Mouse (Mus musculus) heart, embryonic 10.5 days (tissue): Measurements from ENCODE around the gene Stxbp6. TPM values are rescaled to one million over a fixed set of nuclear protein-coding genes. Genes with fewer than 3 reads are reported as not detected.
A peak's percentile ranks its signal among the peaks of the same experiment; 100 is the strongest.

ENCODE experiments used
- DNase-seq: peaks from one replicate; pipeline ENCODE4 v3.0.0-alpha.2; 2017; ENCODE audit warnings: low spot score
- H3K27ac ChIP-seq: fragments of 300-500 bp; sonication (generic); 2 replicates; pipeline ENCODE4 v1.5.1; 2016; ENCODE audit warnings: mild to moderate bottlenecking
- H3K27me3 ChIP-seq: fragments of 300-500 bp; sonication (generic); 2 replicates; pipeline ENCODE4 v1.6.1; 2016; ENCODE audit warnings: mild to moderate bottlenecking; ENCODE audit not compliant: poor library complexity, insufficient read depth, severe bottlenecking
- H3K36me3 ChIP-seq: fragments of 300-500 bp; sonication (generic); 2 replicates; pipeline ENCODE4 v1.6.1; 2016; ENCODE audit warnings: mild to moderate bottlenecking, moderate library complexity
- H3K4me1 ChIP-seq: fragments of 300-500 bp; sonication (generic); 2 replicates; pipeline ENCODE4 v1.6.1; 2016; ENCODE audit warnings: mild to moderate bottlenecking
- H3K4me3 ChIP-seq: fragments of 300-500 bp; sonication (generic); 2 replicates; pipeline ENCODE4 v1.5.1; 2016; ENCODE audit warnings: mild to moderate bottlenecking, moderate library complexity
- H3K9me3 ChIP-seq: fragments of 300-500 bp; sonication (generic); 2 replicates; pipeline ENCODE4 v1.6.1; 2016; ENCODE audit warnings: mild to moderate bottlenecking, moderate library complexity
- WGBS: fragments of 180-500 bp; shearing (Covaris S2); methylation state at CpG from one replicate; pipeline ENCODE4 v1.1.7; 2016; 5-methylcytosine and 5-hydroxymethylcytosine counted together
- polyA plus RNA-seq: library from polyadenylated mRNA; unstranded; fragments of >200 nt; fragmentation: Nextera tagmentation; extraction: Ambion mirVana; gene quantifications from 2 replicates; pipeline ENCODE4 v1.2.1, GENCODE M21; 2016

The Stxbp6 gene
- polyA plus RNA-seq, 1 experiment from 2014 or later = 15.6 TPM

GRCm38 (mm10) chr12:44975266-44975665 is 99.2 kb downstream of the Stxbp6 start:
- no peak overlapping the region for H3K4me3 ChIP-seq
- 81% methylated on average over 3 of the region's 3 CpGs for WGBS
- H3K27ac ChIP-seq = no peak overlapping the region
- no peaks in the 10 kb centered on the region for H3K9me3 ChIP-seq
- H3K36me3 ChIP-seq = no peaks in the 10 kb centered on the region
- H3K4me1 ChIP-seq = peaks cover 4% of the 10 kb centered on the region; the same call in 1 of the 2 replicates
- no peaks in the 10 kb centered on the region for H3K27me3 ChIP-seq
- DNase-seq = no peak

DNA sequence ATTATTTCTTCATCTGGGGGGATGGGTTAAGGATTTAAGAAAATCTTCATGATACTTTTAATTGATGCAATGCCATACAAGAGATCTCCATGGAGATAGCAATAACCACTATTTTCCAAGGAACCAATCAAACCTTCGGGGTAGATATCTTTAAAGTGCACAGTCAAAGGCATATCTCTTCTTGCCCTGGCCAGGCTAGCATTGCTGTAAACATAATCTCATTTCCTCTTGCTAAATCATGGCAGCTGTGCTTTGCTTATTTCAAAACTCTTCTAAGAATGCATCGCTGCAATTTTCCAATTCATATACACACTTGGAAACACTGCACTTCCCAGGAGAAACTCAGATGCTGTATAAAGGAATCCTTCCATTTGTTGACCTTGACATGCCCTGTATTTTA is 103.0 kb downstream of the Stxbp6 start:
- H3K9me3 ChIP-seq = no peaks in the 10 kb centered on the region
- 83% methylated on average over 2 of the region's 2 CpGs for WGBS
- no peak overlapping the region for H3K4me3 ChIP-seq
- no peak for DNase-seq
- no peaks in the 10 kb centered on the region for H3K4me1 ChIP-seq
- H3K36me3 ChIP-seq = no peaks in the 10 kb centered on the region
- no peaks in the 10 kb centered on the region for H3K27me3 ChIP-seq
- H3K27ac ChIP-seq = no peak overlapping the region

DNA sequence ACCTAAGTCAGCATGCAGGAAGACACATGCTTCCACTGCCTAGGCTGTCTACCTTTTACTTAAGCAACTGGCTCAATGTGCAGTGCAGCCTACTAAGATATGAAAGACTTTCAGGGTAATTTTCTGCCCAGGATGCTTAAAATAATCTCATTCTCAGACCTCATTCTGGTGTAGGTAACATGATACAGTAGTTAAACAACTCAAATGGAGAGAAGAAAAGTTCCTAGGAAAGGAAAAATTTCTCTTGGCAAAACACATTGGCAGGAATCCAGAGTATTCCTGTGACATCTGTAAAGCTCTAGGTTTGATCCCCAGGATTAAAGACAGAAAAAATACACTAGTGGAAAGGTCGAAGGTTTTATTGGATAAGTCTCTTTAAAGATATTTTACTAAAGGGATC is 107.1 kb downstream of the Stxbp6 start:
- Histone ChIP-seq H3K4me3 (no peak overlapping the region), H3K27me3 (no peaks in the 10 kb centered on the region), H3K36me3 (no peaks in the 10 kb centered on the region), H3K27ac (no peak overlapping the region), H3K9me3 (no peaks in the 10 kb centered on the region), H3K4me1 (no peaks in the 10 kb centered on the region)
- DNase-seq = no peak
- WGBS = 78% methylated on average over 1 of the region's 1 CpGs

- H3K27me3 ChIP-seq = no peaks in the 10 kb centered on the region
- H3K4me1 ChIP-seq = no peaks in the 10 kb centered on the region
- no peaks in the 10 kb centered on the region for H3K9me3 ChIP-seq
- no peak overlapping the region for H3K4me3 ChIP-seq
- H3K36me3 ChIP-seq = no peaks in the 10 kb centered on the region
- WGBS = 86% methylated on average over 3 of the region's 3 CpGs
- no peak overlapping the region for H3K27ac ChIP-seq
- DNase-seq = no peak
Measured at GRCm38 (mm10) chr12:44957474-44957873, 117.0 kb downstream of the Stxbp6 start.

GRCm38 (mm10) chr12:44953121-44953520 is 121.4 kb downstream of the Stxbp6 start:
- H3K27me3 ChIP-seq = no peaks in the 10 kb centered on the region
- no peaks in the 10 kb centered on the region for H3K4me1 ChIP-seq
- WGBS = 82% methylated on average over 2 of the region's 2 CpGs
- no peak overlapping the region for H3K4me3 ChIP-seq
- DNase-seq = no peak
- H3K9me3 ChIP-seq = no peaks in the 10 kb centered on the region
- H3K36me3 ChIP-seq = no peaks in the 10 kb centered on the region
- no peak overlapping the region for H3K27ac ChIP-seq

DNA sequence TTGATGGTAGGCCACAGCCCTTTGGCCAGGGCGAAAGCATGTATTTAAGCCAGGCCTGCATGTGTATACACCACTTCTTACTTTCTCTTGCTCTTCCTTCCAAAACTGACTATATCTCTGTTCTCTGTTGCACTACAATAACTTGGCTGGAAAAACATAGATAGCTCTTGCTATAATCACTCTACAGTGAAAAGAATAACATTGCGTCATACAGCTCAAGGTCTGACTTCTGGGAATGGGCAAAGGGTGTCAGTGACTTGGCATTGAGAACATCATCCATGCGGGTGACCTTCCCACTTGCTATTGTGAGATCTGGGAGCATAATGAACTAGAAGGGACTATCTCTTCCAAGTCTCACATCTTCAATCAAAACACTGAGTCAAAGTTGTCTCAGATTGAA is 122.4 kb downstream of the Stxbp6 start:
- Histone ChIP-seq H3K27ac (no peak overlapping the region), H3K4me3 (no peak overlapping the region), H3K9me3 (no peaks in the 10 kb centered on the region), H3K27me3 (no peaks in the 10 kb centered on the region), H3K4me1 (no peaks in the 10 kb centered on the region), H3K36me3 (no peaks in the 10 kb centered on the region)
- 69% methylated on average over 3 of the region's 3 CpGs for WGBS
- no peak for DNase-seq

- Histone ChIP-seq H3K4me3 (no peak overlapping the region), H3K36me3 (no peaks in the 10 kb centered on the region), H3K9me3 (no peaks in the 10 kb centered on the region), H3K4me1 (no peaks in the 10 kb centered on the region), H3K27ac (no peak overlapping the region), H3K27me3 (no peaks in the 10 kb centered on the region)
- WGBS = 86% methylated on average over 2 of the region's 2 CpGs
- no peak for DNase-seq
Measured at GRCm38 (mm10) chr12:44950559-44950958, 124.0 kb downstream of the Stxbp6 start.

GRCm38 (mm10) chr12:44947823-44948222 is 126.7 kb downstream of the Stxbp6 start:
- H3K9me3 ChIP-seq = no peaks in the 10 kb centered on the region
- H3K4me3 ChIP-seq = no peak overlapping the region
- H3K27me3 ChIP-seq = no peaks in the 10 kb centered on the region
- WGBS = 84% methylated on average over 5 of the region's 5 CpGs
- H3K4me1 ChIP-seq = no peaks in the 10 kb centered on the region
- DNase-seq = no peak
- H3K27ac ChIP-seq = no peak overlapping the region
- H3K36me3 ChIP-seq = no peaks in the 10 kb centered on the region

DNA sequence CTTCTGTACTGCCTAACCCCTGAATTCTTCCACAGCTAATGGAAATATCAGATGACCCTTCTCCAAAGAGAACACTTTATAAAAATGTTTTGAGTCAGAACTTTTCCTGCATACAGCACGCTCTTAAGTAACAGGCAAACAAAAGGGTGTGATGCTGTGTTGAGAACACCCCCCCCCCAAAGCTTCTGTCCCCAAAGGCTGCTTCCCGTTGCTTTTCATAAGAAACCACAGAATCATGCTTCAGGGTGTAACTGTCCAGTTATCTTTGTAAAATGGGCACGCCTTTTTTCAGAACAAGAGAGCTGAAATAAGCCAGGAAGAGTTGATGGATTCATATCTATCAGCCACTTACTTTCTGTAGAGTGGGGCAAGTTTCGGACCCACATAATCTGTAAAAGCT is 134.2 kb downstream of the Stxbp6 start:
- no peaks in the 10 kb centered on the region for H3K4me1 ChIP-seq
- H3K27ac ChIP-seq = no peak overlapping the region
- H3K36me3 ChIP-seq = no peaks in the 10 kb centered on the region
- H3K9me3 ChIP-seq = no peaks in the 10 kb centered on the region
- H3K27me3 ChIP-seq = no peaks in the 10 kb centered on the region
- no peak overlapping the region for H3K4me3 ChIP-seq
- no peak for DNase-seq
- WGBS = 78% methylated on average over 4 of the region's 4 CpGs

DNA sequence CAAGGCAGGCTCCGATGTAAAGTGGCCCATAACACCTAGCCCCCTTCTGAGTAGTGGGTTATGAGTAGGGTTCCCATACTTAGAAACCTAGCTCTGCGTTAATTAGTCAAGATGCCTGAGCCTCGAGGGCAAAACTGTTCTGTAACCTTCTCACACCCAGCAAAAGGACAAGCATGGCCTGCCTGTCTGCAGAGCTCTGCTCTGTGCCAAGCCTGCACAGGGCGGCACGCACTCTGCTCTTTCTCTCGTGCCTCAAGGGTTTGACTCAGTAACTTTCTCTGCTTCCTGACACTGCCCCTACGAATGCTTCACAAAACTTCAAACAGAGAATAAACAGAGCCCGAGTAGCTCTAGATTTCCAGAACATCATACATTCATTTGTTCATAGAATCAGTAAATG is 135.4 kb downstream of the Stxbp6 start:
- H3K27me3 ChIP-seq = no peaks in the 10 kb centered on the region
- no peaks in the 10 kb centered on the region for H3K9me3 ChIP-seq
- no peak for DNase-seq
- H3K4me1 ChIP-seq = no peaks in the 10 kb centered on the region
- H3K4me3 ChIP-seq = no peak overlapping the region
- H3K36me3 ChIP-seq = no peaks in the 10 kb centered on the region
- 70% methylated on average over 8 of the region's 8 CpGs for WGBS
- H3K27ac ChIP-seq = no peak overlapping the region

GRCm38 (mm10) chr12:44932954-44933353 is 141.6 kb downstream of the Stxbp6 start:
- H3K36me3 ChIP-seq = no peaks in the 10 kb centered on the region
- no peak overlapping the region for H3K27ac ChIP-seq
- DNase-seq = no peak
- H3K4me1 ChIP-seq = peaks cover 12% of the 10 kb centered on the region; the same call in 1 of the 2 replicates
- no peak overlapping the region for H3K4me3 ChIP-seq
- H3K9me3 ChIP-seq = no peaks in the 10 kb centered on the region
- no peaks in the 10 kb centered on the region for H3K27me3 ChIP-seq
- WGBS = 76% methylated on average over 6 of the region's 6 CpGs

GRCm38 (mm10) chr12:44931716-44932115 is 142.8 kb downstream of the Stxbp6 start:
- H3K36me3 ChIP-seq = no peaks in the 10 kb centered on the region
- no peak overlapping the region for H3K4me3 ChIP-seq
- peaks cover 12% of the 10 kb centered on the region; the same call in 1 of the 2 replicates for H3K4me1 ChIP-seq
- H3K9me3 ChIP-seq = no peaks in the 10 kb centered on the region
- no peak overlapping the region for H3K27ac ChIP-seq
- DNase-seq = no peak
- 71% methylated on average over 7 of the region's 7 CpGs for WGBS
- H3K27me3 ChIP-seq = no peaks in the 10 kb centered on the region

DNA sequence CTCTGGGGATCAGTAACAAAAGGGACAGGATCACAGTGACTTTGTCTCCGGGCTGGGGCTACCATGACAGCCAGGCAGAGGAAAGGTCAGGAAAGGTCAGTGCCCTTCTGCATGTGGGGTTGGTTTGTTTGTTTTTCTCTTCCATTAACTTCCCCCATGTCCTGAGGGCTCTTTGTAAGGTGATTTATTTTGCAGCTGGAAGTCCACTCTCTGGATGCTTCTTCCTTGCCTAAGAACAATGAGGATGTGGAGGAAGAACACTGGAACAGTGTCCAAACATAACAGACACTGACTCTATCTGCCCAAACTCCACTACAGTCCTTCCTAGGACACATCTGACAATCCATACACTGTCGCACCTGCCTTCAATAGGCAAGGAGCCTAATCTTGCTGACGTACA is 146.1 kb downstream of the Stxbp6 start:
- no peak for DNase-seq
- peak overlapping the region; percentile 22; the same call in 1 of the 2 replicates for H3K27ac ChIP-seq
- no peaks in the 10 kb centered on the region for H3K9me3 ChIP-seq
- WGBS = 19% methylated on average over 3 of the region's 3 CpGs
- no peaks in the 10 kb centered on the region for H3K36me3 ChIP-seq
- H3K4me3 ChIP-seq = no peak overlapping the region
- H3K4me1 ChIP-seq = peaks cover 12% of the 10 kb centered on the region; the same call in 1 of the 2 replicates
- H3K27me3 ChIP-seq = no peaks in the 10 kb centered on the region

GRCm38 (mm10) chr12:44925901-44926300 is 148.6 kb downstream of the Stxbp6 start:
- H3K9me3 ChIP-seq = no peaks in the 10 kb centered on the region
- no peak for DNase-seq
- 85% methylated on average over 3 of the region's 3 CpGs for WGBS
- no peak overlapping the region for H3K27ac ChIP-seq
- no peaks in the 10 kb centered on the region for H3K27me3 ChIP-seq
- no peaks in the 10 kb centered on the region for H3K36me3 ChIP-seq
- H3K4me3 ChIP-seq = no peak overlapping the region
- H3K4me1 ChIP-seq = peaks cover 18% of the 10 kb centered on the region; the same call in 1 of the 2 replicates
